Mouse (Mus musculus): Measurements from ENCODE around the gene Gm26897.

- TF ChIP-seq CTCF (IDR thresholded peaks at IDR 0.05; ENCODE audit: low read depth, low read length) (no peak), POLR2A (IDR thresholded peaks at IDR 0.05; ENCODE audit: borderline replicate concordance, low read depth, low read length) (no peak)
Measured at GRCm38 (mm10) chr5:111760721-111761480, 27.2 kb downstream of the Gm26897 start.
